Comparison of ENCODE assay signal across 28 mouse cellular contexts in genomic region chr14:10941647-10942046, GRCm38 (mm10).
"Had no signal": no experiment of that assay in that cellular context is flagged by ENCODE, and none has a peak within 500 bp of the region (broad histone marks: within the 10 kb centered on the region; RNA-seq: fewer than 3 reads in every experiment).

No protein-coding gene starts in this region.

- H3K27me3 ChIP-seq: heart, embryonic 12.5 days; hindbrain, embryonic 12.5 days; kidney, embryonic 15.5 days; limb, embryonic 12.5 days; liver, embryonic 13.5 days; liver, embryonic 15.5 days had no signal

- H3K9ac ChIP-seq: heart, embryonic 12.5 days; hindbrain, embryonic 12.5 days; hindbrain, embryonic 14.5 days; kidney, embryonic 15.5 days; limb, embryonic 12.5 days; liver, embryonic 13.5 days; liver, embryonic 15.5 days had no signal

- H3K4me3 ChIP-seq: gastrocnemius, adult 2 months; heart, adult 2 months; heart, embryonic 12.5 days; hindbrain, embryonic 10.5 days; hindbrain, embryonic 12.5 days; kidney, embryonic 15.5 days; layer of hippocampus, adult 2 months; left cerebral cortex, adult 2 months; limb, embryonic 10.5 days; limb, embryonic 12.5 days; liver, embryonic 13.5 days; liver, embryonic 15.5 days had no signal

- H3K4me2 ChIP-seq: heart, embryonic 12.5 days; hindbrain, embryonic 12.5 days; hindbrain, embryonic 14.5 days; kidney, embryonic 15.5 days; limb, embryonic 12.5 days; liver, embryonic 11.5 days; liver, embryonic 13.5 days; liver, embryonic 15.5 days had no signal

- ATAC-seq: hindbrain, embryonic 16.5 days; inflammation-experienced regulatory T-cells, adult 6 months had no signal

- H3K36me3 ChIP-seq: heart, embryonic 12.5 days; hindbrain, embryonic 10.5 days; hindbrain, embryonic 12.5 days; kidney, embryonic 15.5 days; limb, embryonic 10.5 days; limb, embryonic 12.5 days; liver, embryonic 13.5 days; liver, embryonic 15.5 days had no signal

- H3K4me1 ChIP-seq: hindbrain, embryonic 10.5 days; hindbrain, embryonic 12.5 days; kidney, embryonic 15.5 days; limb, embryonic 10.5 days; limb, embryonic 12.5 days; liver, embryonic 13.5 days; liver, embryonic 15.5 days had no signal

- DNase-seq: gastrocnemius, adult 2 months; gastrocnemius, postnatal 10 days; gastrocnemius, postnatal 25 days; heart, adult 11 months; heart, adult 2 months; heart, postnatal 10 days; heart, postnatal 4 days; kidney, adult 11 months; kidney, adult 2 months; kidney, adult 9 months; kidney, postnatal 14 days; kidney, postnatal 4 days; liver; liver, embryonic 13.5 days had no signal

- H3K9me3 ChIP-seq: hindbrain, embryonic 10.5 days; hindbrain, embryonic 12.5 days; kidney, embryonic 15.5 days; limb, embryonic 10.5 days; limb, embryonic 12.5 days; liver, embryonic 13.5 days; liver, embryonic 15.5 days had no signal

- H3K27ac ChIP-seq: gastrocnemius, adult 2 months; heart, adult 2 months; hindbrain, embryonic 10.5 days; hindbrain, embryonic 12.5 days; hindbrain, embryonic 14.5 days; kidney, embryonic 15.5 days; kidney, postnatal 0 days; layer of hippocampus, adult 2 months; left cerebral cortex, adult 2 months; limb, embryonic 10.5 days; limb, embryonic 12.5 days; liver, embryonic 13.5 days; liver, embryonic 15.5 days had no signal
